Mouse (Mus musculus): ENCODE measurements around the gene Btbd9.

Gene Btbd9

DNA sequence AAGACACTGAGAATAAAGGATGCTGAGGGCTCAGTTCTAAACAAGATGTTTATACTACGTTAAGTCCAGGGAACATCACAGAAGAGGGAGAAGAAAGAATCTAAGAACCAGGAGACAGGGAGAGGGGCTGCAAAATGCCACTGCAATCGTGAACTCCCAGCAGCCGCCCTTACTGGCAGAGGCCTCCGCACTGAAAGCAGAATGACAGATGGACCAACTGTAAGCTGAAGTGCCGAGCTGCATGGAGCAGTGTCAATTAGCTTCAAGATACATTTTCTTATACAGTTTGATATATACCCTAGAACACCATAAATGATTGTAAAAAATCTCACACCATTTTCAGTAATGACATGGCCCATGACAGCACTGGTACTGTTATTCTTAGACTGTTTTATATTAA, 247.4 kb downstream of the Btbd9 start:
- no peak for DNase-seq

DNA sequence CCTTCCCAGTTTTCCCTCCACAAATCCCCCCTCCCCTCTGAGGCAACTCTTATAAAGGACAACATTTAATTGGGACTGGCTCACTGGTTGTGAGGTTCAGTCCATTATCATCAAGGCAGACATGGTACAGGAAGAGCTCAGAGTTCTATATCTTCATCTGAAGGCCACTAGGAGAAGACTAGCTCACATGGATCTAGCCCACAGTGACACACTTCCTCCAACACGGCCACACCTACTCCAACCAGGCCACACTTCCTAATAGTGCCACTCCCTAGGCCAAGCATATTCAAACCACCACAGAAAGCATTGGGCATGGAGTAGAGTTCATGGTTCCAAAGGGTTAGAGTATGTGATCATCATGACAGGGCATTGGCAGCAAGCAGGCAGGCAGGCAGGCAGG, 249.4 kb downstream of the Btbd9 start:
- DNase-seq: no peak

DNA sequence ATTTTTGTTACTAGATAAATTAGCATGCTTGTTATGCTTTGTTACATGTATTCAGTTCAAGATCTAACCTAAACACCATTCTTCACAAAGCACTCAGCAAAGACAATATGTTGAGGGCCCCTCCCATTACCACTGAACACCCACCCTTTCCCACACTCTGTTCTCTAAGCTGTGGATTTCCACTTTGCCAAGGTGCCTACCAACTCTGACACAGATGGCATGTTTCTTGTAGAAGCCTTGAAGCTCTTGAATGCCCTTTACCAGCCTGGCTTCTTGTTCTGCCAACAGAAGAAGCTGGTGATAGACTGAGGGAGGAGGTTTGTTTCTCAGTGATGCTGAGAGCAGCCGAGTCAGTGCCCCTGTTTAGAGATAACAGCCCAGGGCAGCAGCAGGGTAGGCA, 256.0 kb downstream of the Btbd9 start:
- no peak for DNase-seq

DNA sequence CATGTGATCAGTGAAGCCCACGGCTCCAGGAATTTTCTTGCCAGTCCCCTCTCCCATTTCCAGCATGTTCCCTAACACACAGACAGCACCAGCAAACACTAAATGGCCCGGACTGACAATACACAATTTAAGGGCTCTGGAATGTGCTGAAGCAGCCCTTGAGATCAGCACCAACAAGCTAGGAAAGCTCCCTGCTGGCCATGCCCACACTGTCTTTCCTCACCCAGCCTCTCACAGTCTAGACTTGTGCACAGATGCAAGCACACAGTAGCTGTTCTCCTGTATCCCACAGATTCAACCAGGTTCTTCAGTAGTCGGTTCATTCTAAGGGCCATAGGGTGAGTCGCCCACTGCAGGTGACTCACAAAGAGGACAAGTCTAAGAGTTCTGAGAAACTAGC, 263.6 kb downstream of the Btbd9 start:
- no peak for DNase-seq

DNA sequence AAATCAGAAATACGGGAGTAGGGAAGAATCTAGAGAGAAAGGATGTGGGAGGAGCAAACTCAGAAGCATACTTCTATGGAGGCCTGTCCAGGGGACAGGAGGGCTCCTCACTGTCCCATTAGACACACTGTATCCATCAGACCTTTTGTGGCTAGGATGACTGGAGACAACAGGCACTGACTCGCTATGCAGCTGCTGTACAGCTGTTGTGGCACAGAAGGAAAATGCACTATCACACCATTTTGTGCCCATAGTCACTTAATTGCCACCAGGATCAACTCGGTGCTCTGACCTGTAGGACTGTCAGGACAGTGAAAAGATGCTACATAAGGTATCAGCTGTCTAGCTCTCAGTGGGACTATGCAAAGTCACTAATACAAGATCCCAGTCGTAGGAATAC, 266.7 kb downstream of the Btbd9 start:
- DNase-seq: no peak

DNA sequence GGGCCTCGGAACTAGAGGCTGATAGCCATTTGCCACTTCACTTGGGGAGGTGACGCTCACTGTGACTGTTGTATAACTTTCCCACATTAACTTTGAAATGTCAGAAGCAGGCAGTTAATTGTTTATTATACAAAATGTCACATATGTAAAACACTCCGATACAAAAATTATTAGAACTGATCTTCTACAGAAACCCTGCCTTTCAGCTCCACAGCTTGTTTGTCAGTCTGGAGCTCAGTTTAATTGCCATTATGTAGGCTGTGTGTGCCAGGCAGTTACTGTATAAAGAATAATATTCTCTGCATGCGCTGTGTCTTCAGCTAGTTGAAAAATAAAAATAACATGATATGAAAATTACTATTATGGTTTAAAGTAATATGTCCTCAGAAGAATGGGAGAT, 267.4 kb downstream of the Btbd9 start:
- no peak for DNase-seq

DNA sequence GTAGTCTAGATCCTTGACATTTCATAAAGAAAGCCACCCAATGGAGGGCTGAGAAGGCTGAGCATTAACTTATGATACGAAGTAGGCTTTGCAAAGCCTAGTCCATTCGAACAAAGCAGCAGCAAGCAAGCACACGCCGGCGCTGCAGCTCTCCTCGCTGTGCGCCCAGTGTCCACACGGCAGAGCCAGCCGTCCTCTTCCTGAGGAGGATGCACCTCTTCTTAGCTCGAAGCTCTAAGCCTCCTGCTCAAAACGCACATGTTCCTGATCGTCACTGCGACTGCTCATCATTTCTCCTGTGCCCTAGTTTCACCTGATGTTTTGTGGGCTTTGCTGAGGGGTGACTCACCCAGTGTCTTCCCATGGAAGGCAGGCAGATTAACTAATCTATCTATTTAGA, 268.0 kb downstream of the Btbd9 start:
- DNase-seq: no peak

DNA sequence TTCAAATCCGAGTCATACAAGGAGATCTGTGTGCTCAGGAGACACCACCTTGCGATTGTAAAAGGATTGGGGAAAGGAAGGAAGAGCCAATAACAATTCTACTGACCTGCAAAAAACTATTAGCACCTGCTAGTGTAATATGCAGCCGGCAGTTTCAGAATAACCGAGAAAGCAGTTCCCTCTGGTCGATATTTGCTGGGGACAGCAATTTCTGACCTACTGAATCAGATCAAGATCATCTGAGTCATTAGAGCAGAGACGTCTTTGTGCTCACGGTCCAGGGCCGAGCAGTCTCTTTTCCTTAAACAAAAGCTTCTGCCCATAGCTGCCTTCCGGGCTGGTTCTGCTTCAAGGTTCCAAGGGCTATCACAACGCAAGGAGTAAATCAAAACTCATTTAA, 269.1 kb downstream of the Btbd9 start:
- no peak for DNase-seq

DNA sequence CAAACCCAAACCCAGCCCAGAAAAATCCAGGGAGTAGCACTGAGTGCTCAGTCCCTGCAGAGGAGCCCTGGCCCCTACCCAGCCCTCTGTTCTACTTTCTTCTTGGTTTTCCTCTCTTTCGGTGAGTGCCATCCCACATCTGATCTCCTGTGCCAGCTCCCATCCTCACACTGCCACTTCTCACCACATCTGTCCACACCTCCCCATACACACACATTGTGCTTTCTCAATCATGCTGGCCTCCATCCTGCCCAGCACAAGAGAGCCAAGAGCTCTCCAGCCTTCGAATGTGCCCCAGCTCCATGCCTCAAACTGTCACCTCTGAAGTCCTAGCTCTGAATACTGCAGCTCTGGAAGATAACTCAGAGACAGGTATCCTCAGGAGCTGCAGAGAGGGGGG, 271.5 kb downstream of the Btbd9 start:
- no peak for DNase-seq

DNA sequence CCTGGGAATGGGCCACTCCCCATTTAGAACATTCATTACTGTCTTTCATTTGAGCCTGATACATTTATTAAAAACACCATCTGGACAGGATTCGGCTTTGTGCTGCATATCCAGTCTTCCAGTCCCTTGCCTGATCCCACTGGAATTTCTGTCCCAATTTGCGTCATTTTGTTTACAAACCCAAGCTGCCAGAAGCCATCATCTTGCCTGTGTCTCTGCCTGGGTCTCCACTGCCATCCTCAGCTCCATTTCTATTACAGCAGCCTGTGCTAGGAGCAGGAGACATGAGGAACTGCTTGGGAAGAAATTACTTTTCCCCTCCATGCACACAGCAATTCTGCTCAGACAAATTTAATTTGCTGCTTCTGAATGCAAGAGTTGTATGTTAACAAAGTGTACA, 274.9 kb downstream of the Btbd9 start:
- DNase-seq: peak; percentile 15

DNA sequence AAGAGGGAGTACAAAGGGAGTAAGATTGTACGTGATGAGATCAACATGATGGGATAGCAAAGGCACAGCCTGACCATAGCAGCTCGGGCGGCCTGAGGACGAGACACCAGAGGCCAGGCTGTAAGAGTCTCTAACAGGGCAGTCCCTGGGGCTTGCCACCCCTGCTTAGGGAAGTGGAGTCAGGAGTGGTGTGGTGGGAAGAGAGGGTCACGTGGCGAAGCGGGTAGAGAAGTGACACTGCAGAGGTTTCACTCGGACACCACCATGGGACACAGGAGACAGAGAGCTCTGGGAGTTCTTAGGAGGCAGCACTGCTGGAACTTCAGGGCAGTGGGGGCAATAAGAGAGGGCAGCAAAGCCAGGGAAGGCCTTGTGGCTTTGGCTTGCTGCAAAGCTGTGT, 278.9 kb downstream of the Btbd9 start:
- DNase-seq: no peak

DNA sequence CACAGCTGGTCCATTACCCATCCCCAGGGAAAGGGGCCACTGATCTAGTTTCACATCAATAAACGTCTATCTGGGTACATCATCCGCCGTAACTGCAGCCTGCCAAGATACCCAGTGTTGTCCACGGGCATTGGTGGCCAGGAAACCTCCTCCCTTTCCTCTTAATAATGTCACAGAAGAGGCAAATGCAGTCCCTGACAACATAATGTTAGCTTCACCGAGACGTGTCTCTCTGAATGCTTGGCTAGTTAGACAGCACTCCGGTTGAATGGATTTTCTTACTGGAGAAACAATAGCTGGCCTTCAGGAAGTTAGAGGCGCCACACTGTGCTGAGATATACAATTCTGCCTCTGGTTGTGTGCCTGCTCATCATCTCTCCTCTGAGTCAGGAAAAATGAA, 280.2 kb downstream of the Btbd9 start:
- no peak for DNase-seq

DNA sequence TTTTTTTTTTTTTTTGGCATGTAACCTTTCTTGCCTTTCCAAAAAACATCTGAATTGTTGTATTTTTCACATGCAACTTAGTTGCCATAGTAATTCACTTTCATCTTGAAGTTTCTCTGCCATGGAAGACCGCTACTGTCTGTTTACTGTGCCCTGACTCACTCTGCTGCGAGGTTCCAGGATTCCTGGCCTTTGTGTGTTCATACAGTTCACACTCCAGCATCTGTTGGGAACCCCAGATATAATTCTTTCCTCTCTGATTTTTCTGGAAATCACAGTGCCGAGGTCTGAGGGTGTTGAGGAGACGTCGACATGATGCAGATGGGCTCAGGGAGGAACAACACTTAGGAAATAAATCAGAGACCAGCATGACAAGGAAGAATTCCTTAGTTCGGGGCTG, 283.6 kb downstream of the Btbd9 start:
- DNase-seq: no peak

DNA sequence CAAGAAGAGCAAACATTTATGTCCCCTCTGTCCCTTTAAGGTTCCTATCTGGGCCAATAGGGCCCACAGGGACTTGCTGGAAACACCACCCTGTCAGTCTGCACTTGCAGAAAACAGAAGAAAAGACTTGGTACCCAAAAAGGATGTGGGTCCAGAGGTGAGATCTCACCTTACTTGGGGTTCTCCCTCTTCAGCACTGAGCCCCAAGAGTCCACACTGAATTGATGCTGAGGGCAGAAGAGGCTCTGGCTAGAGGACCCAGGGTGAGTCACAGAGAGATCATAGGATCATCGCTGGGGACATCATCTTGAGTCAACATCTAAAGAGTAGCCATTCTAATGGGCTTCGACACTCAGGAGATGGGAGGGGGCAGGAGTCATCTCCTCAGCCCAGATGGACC, 290.6 kb downstream of the Btbd9 start:
- no peak for DNase-seq

DNA sequence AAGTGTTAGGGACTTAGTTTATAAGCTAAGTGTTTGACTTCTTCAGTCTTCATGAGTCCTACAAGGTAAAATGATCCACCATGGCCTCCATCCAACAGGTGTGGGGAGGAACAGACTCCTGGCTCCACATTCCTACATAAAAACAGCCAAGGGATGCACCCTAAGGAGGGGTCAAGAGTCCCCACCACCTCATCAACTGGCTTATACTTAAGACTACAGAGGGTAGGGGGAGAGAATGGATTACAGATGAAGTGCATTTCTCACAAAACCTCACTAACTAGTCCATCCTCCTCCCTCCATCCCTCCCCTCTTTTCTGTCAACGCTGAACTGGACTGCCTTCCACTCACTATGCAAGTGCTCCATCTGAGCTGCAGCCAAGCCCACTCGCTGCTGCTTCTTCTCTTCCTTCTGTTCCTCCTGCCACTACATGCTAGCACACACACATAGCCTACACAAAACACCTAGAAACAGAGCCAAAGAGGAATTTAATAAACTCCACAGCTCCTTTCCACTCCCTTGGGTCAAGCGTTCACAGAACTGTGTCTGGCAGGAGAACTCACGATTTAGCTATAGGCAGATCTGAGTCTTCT, 292.7 kb downstream of the Btbd9 start:
- DNase-seq: no peak

DNA sequence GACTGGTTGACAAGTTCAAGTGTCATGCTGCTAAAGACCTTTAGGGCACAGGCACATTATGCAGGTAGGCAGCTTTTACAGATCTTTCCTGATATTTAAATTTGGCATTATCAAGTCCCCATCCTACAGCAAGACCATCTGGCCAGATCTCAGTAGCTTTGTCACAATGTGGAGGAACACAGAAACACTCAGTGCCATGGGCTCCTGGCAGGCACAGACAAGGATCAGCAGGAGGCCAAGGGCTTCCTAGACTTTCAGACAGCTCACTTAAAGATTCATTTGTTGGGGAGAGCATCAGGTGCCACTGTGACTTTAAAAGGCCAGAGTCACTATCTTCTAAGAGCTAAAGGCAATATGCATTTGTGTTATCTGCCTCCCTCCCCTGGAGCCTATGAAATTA, 293.3 kb downstream of the Btbd9 start:
- no peak for DNase-seq

DNA sequence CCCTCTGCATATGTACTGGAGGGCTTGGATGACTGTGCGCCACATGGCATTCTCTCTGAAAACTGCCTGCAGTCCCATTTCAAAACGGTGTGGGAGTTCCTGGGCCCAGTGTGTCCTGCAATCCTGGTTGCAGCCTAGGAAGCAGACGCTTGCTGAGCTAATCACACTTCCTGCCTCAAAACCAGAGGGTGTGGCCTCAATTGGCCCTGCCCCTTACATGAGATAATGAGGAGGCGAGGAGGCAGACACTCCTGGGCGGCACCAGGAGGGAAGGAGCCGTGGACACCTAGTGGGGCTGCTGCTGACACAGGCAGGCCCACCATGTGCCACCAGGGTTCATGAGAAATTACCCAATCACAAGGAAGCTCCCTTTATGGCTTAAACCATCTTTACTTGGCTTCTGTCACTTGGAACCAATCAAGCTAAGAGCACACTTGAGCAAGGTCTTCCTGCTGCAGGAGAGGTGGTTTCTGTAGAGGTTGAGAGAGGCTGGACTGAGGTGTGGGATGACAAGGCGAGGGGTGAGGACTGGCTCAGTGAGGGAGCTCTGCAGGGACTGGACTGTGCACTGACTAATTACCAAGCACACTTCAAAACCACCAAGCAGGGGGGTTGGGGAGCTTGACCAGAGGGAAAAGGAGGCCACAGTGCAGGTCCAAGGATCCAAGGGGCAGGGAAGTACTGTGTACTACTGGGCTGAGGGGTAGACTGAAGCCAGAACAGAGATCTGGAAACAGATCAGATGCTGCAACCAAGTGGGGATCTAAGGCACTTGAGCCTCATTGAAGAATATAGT, 295.8 kb downstream of the Btbd9 start:
- DNase-seq: peak; percentile 55

DNA sequence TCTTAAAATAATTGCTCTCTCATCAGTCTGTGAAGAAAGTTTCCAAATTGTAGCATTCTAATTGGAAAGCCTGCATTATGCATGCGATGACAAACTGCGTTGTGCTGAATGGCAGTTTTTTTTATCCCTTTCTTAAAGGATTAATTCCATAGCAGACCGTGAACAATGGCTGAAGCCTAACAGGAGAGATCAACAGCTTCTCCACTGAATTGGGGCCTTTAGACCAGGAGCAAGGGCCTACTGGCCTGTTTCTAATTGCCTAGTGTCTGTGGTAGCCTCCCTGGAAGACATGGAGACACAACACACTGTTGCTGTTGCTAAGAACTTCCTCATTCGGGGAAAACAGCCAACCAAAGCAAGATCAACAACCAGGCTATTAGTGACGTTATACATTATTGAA, 296.6 kb downstream of the Btbd9 start:
- no peak for DNase-seq

DNA sequence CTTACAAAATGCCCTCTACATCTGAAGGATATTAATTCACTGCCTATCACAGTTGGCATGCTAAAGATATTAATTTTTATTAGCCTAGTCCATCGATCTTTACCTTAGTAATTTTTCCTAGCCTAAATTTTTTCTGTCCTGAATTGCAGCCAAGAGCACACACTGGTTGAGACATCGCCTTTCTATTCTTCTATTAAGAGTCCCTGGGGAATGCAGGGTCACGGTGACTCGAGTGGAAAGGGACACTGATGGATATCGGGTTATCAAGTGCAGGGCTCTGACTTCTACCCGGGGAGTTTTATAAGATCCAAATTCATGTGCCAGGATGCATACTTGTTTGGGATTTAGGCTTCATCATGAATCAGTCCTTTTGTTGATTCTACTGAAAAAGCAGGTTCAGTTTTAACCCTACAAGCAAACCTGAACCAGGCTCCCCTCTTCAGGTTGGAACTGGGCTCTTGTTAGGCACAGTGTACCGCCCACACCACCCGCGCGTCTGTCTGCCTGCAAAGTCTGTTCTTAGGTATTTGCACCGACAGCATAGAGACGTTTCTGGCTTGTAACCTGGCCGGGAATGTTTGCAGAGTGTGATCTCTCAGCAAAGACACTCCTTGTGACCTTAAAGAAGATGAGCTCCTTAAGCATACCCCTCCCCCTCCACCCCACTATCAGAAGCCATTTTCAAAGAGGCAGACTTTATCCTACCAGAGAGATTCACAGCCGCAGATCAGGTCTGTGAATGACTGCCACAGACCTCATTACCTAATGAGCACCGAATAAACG, 297.5 kb downstream of the Btbd9 start:
- no peak for DNase-seq

DNA sequence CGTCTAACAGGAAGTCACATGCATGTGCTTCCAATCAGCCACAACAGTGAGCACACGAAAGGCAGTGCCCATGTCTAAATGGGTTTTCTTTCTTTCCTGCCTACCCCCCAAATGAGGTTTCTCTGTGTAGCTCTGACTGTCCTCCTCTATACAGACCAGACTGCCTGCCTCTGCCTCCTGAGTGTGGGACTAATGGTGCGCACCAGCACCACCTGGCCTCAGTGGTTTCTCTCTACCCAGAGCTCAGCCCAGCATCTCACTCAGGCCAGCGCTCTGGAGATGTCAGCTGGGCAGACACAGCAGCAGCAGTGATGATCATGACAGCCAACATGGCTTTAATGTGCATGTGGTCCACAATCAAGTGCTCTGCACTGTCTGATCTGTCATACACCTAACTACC, 299.8 kb downstream of the Btbd9 start:
- DNase-seq: no peak

DNA sequence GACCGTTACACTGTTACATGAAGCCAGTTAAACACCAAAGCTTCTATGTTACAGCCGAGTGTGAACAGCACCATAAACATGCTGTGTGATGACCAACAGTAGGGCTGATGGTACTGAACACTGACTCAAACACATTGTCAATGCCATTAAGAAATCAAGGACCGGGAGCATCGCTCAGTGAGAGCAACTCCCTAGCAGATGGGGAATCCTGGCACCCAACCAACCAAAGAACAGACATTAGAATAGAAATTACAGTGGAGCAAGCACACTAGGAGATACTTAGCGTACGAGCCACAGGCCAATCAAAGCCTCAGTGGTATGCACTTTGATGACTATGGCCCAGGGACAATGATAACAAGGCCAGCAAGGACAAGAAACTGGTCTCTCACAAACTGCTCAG, 303.5 kb downstream of the Btbd9 start:
- DNase-seq: no peak

DNA sequence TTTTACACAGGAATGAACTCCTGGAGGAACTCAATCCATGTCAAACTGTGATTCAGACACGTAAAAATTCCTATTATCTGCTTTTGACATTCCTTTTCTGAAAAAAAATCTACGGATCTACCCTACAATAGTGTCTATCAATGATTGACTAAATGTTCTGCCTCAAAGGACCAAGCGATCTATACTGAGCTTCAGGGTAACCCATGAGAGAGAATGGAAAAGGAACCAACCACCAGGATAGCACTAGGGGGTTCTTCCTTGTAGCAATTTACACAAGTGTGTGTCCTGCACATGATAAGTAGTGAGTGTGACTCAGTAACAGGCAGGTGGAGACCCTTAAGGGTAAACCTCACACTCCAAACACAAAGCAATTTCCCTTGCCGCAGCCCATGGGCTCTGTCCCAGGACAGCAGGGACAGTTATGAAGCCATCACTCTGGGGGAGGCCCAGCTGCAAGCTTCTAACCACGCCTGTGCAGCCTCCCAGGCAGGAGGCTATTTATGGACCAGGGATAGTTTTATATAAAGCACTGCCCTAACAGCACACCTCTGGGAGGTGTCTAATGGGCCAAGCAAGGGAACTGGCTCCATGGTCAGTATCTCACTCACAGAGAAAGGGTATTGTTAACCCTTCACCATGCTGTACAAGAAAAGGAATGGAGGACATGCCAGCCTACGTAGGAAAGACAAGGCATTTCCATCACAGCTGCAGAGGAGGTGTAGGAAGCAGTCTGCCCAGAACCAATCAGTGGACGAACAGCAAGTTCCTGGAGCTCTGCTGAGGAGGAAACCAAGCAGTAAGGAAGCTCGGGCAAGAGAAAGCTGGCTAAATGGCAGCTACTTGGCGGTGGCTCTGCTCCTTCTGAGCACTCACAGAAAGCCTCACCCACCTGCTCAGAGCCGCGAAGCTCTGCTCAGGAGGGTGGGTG, 306.9 kb downstream of the Btbd9 start:
- no peak for DNase-seq

DNA sequence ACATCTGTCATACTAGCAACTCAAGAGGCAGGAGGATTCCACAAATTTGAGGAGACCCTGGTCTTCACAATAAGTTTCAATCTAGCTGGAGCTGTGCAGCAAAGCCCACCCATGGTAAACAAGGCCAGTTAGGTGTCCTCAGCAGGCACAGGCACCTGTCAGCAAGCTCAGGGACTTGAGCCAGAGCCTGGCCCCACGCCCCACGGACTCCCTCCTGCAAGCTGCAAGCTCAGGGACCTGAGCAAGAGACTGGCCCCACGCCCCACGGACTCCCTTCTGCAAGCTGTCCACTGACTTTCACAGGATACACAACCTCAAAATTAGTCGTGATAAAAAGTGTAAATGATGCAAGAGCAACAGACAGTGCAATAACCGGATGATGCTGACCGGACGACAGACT, 307.8 kb downstream of the Btbd9 start:
- DNase-seq: no peak
